Mouse (Mus musculus) forebrain, embryonic 12.5 days (tissue): ENCODE data around the gene Ephx3. TPM values are rescaled to one million over a fixed set of nuclear protein-coding genes. Genes with fewer than 3 reads are reported as not detected.

Experiments used
- ATAC-seq: fragments of 200-750 bp; cut with Nextera tagmentation; 2 replicates; pipeline ENCODE4 v1.8.0; 2017; ENCODE audit warnings: moderate TSS enrichment; ENCODE audit not compliant: low FRiP score
- H3K27ac ChIP-seq: fragments of 300-500 bp; sonication (generic); 2 replicates; pipeline ENCODE4 v1.5.1; 2016; ENCODE audit warnings: mild to moderate bottlenecking
- H3K27me3 ChIP-seq: fragments of 300-500 bp; sonication (generic); 2 replicates; pipeline ENCODE4 v1.6.1; 2016; ENCODE audit warnings: mild to moderate bottlenecking
- H3K36me3 ChIP-seq: fragments of 300-500 bp; sonication (generic); replicated peaks from 2 replicates; pipeline ENCODE4 v1.6.1; 2016; ENCODE audit warnings: mild to moderate bottlenecking
- H3K4me1 ChIP-seq: fragments of 300-500 bp; sonication (generic); 2 replicates; pipeline ENCODE4 v1.6.1; 2016
- H3K4me2 ChIP-seq: fragments of 300-500 bp; sonication (generic); 2 replicates; pipeline ENCODE4 v1.6.1; 2016; ENCODE audit warnings: mild to moderate bottlenecking, moderate library complexity
- H3K4me3 ChIP-seq: fragments of 300-500 bp; sonication (generic); replicated peaks from 2 replicates; pipeline ENCODE4 v1.5.1; 2016; ENCODE audit warnings: mild to moderate bottlenecking
- H3K9ac ChIP-seq: fragments of 300-500 bp; sonication (generic); 2 replicates; pipeline ENCODE4 v1.6.1; 2016; ENCODE audit warnings: mild to moderate bottlenecking
- H3K9me3 ChIP-seq: fragments of 300-500 bp; sonication (generic); 2 replicates; pipeline ENCODE4 v1.6.1; 2016
- WGBS: fragments of 180-500 bp; shearing (Covaris S2); methylation state at CpG from one replicate; pipeline ENCODE4 v1.1.7; 2016; 5-methylcytosine and 5-hydroxymethylcytosine counted together
- polyA plus RNA-seq: library from polyadenylated mRNA; unstranded; fragments of >200 nt; fragmentation: Nextera tagmentation; extraction: Ambion mirVana; gene quantifications from 2 replicates; pipeline ENCODE4 v1.2.1, GENCODE M21; 2016

Ephx3 gene
- polyA plus RNA-seq, 1 experiment from 2014 or later: not detected

DNA sequence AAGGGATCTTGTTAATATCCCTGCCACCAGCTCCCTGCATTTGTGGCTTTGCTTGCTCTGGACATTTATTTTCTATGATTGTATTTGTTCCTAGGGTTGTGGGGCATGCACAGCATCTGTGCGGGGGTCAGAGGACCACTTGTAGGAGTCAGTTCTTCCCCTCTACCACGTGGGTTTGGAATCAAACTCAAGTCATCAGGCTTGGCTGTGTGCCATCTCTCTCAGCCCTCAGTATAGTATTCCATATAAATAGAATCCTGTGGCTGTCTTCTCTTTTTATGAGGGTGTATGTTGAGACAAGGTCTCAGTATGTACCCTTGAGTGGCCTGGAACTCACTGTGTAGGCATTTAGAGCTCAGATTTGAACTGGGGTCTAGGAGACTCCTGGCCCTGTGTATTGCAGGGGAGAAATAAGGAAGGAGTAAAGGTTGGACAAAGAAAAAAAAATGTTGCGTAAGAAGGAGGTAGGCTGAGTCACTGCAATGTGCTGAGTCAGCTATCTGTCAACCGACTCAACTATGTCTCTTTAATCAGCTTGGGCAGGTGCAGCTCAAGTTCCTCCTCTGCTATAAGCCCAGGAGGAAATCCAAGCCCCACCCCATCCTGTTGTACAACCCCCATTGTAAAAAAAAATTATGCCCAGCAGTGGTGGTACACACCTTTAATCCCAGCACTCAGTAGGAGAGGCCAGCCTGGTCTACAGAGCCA, 19.7 kb downstream of the Ephx3 start:
- Histone ChIP-seq H3K4me1 (peaks cover 27% of the 10 kb centered on the region), H3K27me3 (no peaks in the 10 kb centered on the region), H3K4me3 (no peak overlapping the region), H3K27ac (no peak overlapping the region), H3K9me3 (no peaks in the 10 kb centered on the region), H3K36me3 (no peaks in the 10 kb centered on the region), H3K4me2 (no peak overlapping the region), H3K9ac (no peak overlapping the region)
- ATAC-seq: no peak
- 81% methylated on average over 4 of the region's 4 CpGs for WGBS

DNA sequence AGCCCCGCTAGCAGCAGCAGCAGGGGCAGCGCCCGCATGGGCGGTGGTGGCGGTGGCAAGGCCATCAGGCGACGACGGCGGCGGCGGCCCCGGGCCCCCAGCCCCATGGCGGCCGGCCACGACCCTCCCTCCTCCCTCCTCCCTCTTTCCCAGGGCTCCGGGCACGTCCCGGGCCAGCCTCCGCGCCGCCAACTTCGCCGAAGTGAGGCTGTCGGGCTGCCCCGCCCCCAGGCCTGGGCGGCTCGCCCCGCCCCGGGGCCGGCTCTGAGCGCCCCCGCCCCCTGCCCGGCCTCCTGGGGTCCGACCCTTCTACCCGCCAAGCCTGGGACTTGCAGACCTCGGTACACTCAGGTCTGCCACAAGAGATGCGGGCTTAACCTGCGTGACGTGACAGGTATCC, 22.7 kb downstream of the Ephx3 start, which contains the start of gene Notch3:
Gene Notch3, minus strand, starts transcription at position 166 of the 400 bp plus-strand sequence.
- Histone ChIP-seq H3K36me3 (no peaks in the 10 kb centered on the region), H3K4me2 (peak within 1 kb of the TSS; percentile 77), H3K27me3 (0 out of 2 replicates have a peak, but pooled peaks cover 4% of the 10 kb centered on the region), H3K27ac (peak within 1 kb of the TSS; percentile 93), H3K4me1 (peaks cover 57% of the 10 kb centered on the region), H3K4me3 (peak within 1 kb of the TSS; percentile 60), H3K9me3 (no peaks in the 10 kb centered on the region), H3K9ac (peak within 1 kb of the TSS; percentile 86)
- WGBS: under 1% methylated on average over 24 of the region's 39 CpGs
- ATAC-seq: peak; percentile 56

DNA sequence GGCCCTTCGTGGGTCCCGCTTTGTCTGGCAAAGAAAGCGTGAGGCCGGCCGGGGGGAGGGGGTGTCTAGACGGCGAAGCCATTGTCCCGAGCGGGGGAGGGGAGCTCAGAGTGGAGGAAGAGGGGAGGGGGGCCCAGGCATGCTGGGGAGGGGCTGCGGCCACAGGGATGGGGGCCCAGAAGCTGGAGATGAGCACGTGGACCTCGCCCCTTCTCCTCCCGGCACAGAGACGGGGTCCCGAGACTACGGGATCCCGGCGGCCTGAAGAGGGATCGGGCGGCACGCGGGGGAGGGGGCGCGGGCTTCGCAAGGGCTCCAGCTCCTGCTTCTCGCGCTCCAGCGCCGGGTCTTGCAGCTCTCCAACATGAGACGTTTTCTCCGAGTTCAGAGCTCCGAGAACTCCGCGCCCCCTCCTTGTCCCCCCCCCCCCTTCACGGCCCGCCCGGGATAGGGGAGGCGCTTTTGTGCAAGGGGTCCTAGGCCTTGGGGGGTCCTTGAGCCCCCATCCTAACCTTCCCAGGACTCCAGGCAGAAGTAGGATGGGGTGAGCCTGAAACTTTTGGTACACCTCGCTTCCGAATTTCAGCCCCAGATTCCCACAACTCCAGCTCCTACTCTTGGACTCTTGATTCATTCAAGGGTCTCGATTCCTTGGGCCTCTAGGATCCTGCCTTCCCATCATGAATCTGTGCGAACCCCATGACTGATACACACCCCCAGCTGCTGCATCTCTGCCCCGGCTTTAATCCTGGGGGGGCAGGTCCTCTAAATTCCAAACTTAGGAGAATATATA, 23.4 kb downstream of the Ephx3 start:
- peak; percentile 80 for ATAC-seq
- peaks cover 62% of the 10 kb centered on the region for H3K4me1 ChIP-seq
- no peaks in the 10 kb centered on the region for H3K36me3 ChIP-seq
- peak overlapping the region; percentile 60 for H3K4me3 ChIP-seq
- H3K27me3 ChIP-seq: 0 out of 2 replicates have a peak, but pooled peaks cover 4% of the 10 kb centered on the region
- H3K27ac ChIP-seq: peak overlapping the region; percentile 93
- under 1% methylated on average over 35 of the region's 43 CpGs for WGBS
- peak overlapping the region; percentile 77 for H3K4me2 ChIP-seq
- no peaks in the 10 kb centered on the region for H3K9me3 ChIP-seq
- peak overlapping the region; percentile 86 for H3K9ac ChIP-seq

DNA sequence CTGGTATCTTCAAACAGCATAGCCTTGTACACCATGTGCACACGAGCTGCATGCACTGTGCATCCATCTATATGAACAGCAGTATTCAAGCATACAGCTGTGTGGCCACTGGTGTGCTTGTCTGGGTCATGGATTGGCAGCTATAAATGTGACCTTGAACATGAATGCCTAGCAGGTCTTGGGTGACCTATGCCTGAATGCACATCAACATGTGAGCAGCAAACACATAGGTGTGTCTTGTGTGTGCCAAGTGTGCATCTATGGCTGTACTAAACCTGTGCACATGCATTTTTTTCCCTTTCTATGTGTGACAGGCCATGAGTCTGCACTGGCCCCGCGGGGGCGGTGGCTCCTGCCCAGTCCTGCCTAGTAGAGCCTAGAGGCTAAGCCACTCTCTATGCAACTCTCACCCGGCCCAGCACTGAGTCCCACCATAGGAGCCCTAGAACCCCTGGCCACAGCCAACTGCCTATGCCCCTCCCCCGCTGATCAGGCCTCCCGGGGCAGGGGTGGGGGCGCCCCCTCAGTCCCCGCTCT, 24.0 kb downstream of the Ephx3 start:
- H3K4me1 ChIP-seq: peaks cover 62% of the 10 kb centered on the region
- peak overlapping the region; percentile 86 for H3K9ac ChIP-seq
- 3% methylated on average over 8 of the region's 9 CpGs for WGBS

DNA sequence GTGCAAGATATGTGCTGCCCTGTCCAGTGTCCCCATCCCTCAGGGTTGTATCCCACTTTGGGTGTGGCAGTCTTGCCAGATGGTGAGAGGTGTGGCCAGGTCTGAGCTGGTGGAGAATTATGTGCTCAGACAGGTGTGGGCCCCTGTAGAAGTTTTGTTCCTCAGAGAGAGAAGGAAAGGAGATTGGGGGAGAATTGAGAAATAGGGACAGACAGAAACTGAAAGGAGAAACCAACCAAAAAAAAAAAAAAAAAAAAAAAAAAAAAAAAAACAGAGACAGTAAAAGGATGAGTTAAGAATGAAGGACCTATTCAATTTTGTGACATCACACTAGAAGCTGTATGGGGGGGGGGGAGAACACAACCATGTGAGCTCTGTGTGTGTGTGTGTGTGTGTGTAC, 24.6 kb downstream of the Ephx3 start:
- peak overlapping the region; percentile 92 for H3K4me2 ChIP-seq
- peaks cover 62% of the 10 kb centered on the region for H3K4me1 ChIP-seq
- ATAC-seq: no peak
- 0 out of 2 replicates have a peak, but pooled peaks cover 5% of the 10 kb centered on the region for H3K36me3 ChIP-seq
- no peak overlapping the region; the same call in 1 of the 2 replicates for H3K4me3 ChIP-seq
- no peak overlapping the region for H3K9ac ChIP-seq
- 0 out of 2 replicates have a peak, but pooled peaks cover 4% of the 10 kb centered on the region for H3K27me3 ChIP-seq
- H3K9me3 ChIP-seq: no peaks in the 10 kb centered on the region
- peak overlapping the region; percentile 93 for H3K27ac ChIP-seq

More for the DNA sequence above, 24.0 kb downstream of the Ephx3 start:
- peak overlapping the region; percentile 93 for H3K27ac ChIP-seq
- 0 out of 2 replicates have a peak, but pooled peaks cover 4% of the 10 kb centered on the region for H3K27me3 ChIP-seq
- ATAC-seq: peak; percentile 78
- H3K4me2 ChIP-seq: peak overlapping the region; percentile 77
- 0 out of 2 replicates have a peak, but pooled peaks cover 5% of the 10 kb centered on the region for H3K36me3 ChIP-seq
- peak overlapping the region; percentile 60 for H3K4me3 ChIP-seq
- no peaks in the 10 kb centered on the region for H3K9me3 ChIP-seq

DNA sequence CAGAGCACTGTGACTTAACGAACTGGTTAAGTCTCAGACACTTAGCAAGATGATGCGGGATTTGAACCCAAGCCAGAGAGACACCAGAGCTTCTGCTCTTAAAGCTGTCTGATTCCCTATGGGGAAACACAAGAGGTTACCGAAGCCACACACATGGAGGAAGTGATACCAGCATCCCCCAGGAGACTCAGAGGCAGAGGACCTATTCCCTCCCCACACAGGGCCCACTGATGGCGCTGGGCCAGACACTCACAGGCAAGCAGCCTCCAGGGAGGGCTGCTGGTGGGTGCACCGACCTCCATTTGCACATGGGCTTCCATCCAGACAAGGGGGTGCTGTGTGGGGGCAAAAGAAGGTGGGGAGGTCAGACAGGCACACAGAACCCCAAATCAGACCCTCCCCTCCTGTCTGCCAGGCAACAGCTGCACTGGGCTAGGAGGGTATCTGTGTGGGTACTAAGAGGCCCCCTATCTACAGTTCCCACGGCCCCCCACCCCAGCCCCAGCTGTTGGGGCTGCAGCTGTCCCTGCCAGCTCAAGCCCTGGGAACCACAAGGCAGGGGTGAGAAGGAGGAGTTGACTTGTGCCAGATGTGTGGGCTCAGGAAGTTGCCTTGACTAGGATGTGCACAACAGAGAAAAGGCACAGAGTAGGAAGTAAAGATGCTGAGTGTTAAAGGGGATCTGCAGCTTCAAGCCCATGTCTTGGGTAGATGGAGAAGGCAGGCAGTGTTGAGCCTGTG, 25.3 kb downstream of the Ephx3 start:
- no peak overlapping the region for H3K4me3 ChIP-seq
- no peak overlapping the region for H3K9ac ChIP-seq
- H3K27ac ChIP-seq: peak overlapping the region; percentile 20; the same call in 1 of the 2 replicates
- 0 out of 2 replicates have a peak, but pooled peaks cover 4% of the 10 kb centered on the region for H3K27me3 ChIP-seq
- peak overlapping the region; percentile 92 for H3K4me2 ChIP-seq
- peaks cover 62% of the 10 kb centered on the region for H3K4me1 ChIP-seq
- 0 out of 2 replicates have a peak, but pooled peaks cover 5% of the 10 kb centered on the region for H3K36me3 ChIP-seq
- H3K9me3 ChIP-seq: no peaks in the 10 kb centered on the region
- no peak for ATAC-seq
- whole genome bisulfite sequencing: 71% methylated on average over 6 of the region's 6 CpGs

DNA sequence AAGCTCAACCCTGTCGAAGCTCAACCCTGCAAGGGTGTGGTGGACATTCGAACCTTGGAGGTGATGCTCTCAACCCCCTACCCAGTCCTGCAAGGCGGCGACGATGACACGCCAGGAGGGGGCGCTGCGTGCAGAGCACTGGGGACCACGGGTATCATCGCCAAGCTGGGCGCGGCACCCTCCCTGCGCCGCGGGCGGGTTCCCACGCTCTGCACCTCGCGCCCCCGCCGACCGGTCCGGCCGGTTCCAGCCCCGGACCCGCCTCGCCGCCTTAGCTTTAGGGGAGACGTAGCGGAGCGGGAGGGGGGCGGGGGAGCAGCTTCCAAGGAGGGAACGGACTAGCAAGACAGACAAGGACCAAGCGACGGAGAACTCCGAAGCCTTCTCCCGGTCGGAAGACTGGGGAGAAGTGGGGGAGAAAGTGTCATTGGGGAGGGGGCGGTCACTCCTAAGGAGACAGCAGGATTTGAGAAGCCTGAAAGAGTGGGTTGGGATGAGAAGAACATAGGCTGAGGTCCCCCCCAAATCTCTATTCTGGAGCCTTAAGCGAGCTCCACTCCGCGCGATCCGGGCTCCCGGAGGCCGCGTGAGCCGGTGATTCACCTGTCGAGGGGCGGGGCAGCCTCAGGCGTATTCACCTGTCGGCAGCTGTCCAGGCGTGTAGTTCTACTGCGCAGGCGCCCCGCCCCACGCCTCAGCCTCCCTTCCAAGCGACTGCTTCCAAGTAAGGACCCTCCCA, 27.1 kb downstream of the Ephx3 start:
- 2% methylated on average over 58 of the region's 58 CpGs for WGBS
- 0 out of 2 replicates have a peak, but pooled peaks cover 4% of the 10 kb centered on the region for H3K27me3 ChIP-seq
- peaks cover 55% of the 10 kb centered on the region for H3K4me1 ChIP-seq
- H3K9me3 ChIP-seq: no peaks in the 10 kb centered on the region
- H3K36me3 ChIP-seq: peaks cover 21% of the 10 kb centered on the region
- peak overlapping the region; percentile 92 for H3K4me2 ChIP-seq
- H3K27ac ChIP-seq: no peak overlapping the region
- peak overlapping the region; percentile 56 for H3K4me3 ChIP-seq
- peak overlapping the region; percentile 71 for H3K9ac ChIP-seq
- ATAC-seq: no peak

DNA sequence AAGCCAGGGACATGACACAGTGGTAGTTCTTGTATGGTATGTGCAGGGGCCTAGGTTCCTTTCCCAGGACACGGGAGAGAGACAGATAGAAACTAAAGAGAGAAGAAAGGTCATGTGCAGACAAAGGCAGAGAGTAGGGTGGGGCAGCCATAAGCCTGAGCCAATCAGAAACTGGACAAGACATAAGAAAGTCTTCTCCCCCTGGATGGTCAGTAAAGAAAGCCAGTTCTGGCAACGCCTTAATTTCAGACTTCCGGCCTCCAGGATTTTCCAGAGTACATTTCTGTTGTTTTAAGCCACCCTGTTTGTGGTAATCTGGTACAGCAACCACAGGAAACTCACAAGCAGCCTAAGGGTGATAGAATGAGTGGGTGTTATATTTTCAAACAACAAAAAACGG, 28.5 kb downstream of the Ephx3 start:
- 80% methylated on average over 4 of the region's 4 CpGs for WGBS
- ATAC-seq: no peak

DNA sequence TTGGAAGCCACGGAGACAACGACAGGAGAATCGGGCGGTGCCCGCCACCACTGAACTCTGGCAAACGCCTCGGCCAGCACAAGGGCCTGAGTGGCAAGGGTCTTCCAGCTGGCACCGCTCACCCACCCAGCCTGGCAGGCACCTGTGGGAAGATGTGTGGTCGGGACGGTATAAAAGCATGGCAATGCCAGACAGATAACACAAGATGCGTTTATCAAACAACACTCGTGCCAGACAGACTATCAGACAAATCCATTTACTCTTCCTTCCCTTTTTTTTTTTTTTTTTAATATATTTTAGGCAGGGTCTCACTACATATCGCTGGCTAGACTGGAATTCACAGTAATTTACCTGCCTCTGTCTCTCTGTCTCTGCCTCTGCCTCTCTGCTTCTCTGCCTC, 30.5 kb downstream of the Ephx3 start:
- no peak overlapping the region for H3K4me3 ChIP-seq
- H3K9ac ChIP-seq: no peak overlapping the region
- peaks cover 27% of the 10 kb centered on the region for H3K4me1 ChIP-seq
- 92% methylated on average over 13 of the region's 13 CpGs for WGBS
- 0 out of 2 replicates have a peak, but pooled peaks cover under 1% of the 10 kb centered on the region for H3K27me3 ChIP-seq
- no peak for ATAC-seq
- H3K4me2 ChIP-seq: no peak overlapping the region
- H3K27ac ChIP-seq: no peak overlapping the region
- peaks cover 47% of the 10 kb centered on the region for H3K36me3 ChIP-seq
- no peaks in the 10 kb centered on the region for H3K9me3 ChIP-seq

More for the DNA sequence above, 28.5 kb downstream of the Ephx3 start:
- Histone ChIP-seq H3K36me3 (peaks cover 27% of the 10 kb centered on the region), H3K4me1 (peaks cover 45% of the 10 kb centered on the region), H3K27ac (no peak overlapping the region), H3K9ac (no peak overlapping the region), H3K4me3 (no peak overlapping the region), H3K9me3 (no peaks in the 10 kb centered on the region), H3K27me3 (0 out of 2 replicates have a peak, but pooled peaks cover 4% of the 10 kb centered on the region), H3K4me2 (no peak overlapping the region)

DNA sequence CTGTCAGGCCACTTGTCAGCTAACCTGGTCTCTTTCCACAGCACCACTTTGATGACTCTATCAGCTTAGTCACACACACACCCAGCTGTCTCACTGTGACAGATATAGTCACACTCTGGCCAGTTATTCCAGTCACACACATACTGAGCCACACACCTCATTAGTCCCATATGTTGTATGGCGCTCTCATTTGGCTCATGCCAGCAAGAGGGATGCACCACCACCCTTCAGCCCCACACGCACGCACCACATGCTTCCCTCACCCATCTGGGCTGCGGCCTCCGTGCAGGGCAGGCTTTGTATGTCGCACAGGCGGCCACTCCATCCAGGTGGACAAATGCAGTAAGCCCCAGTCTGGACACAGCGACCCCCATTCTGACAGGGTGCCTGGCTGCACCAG, 42.6 kb downstream of the Ephx3 start:
- Histone ChIP-seq H3K4me2 (no peak overlapping the region), H3K4me1 (peaks cover 4% of the 10 kb centered on the region; the same call in 1 of the 2 replicates), H3K27ac (no peak overlapping the region), H3K27me3 (no peaks in the 10 kb centered on the region), H3K9me3 (no peaks in the 10 kb centered on the region), H3K9ac (no peak overlapping the region), H3K4me3 (no peak overlapping the region), H3K36me3 (peaks cover 88% of the 10 kb centered on the region)
- WGBS: 88% methylated on average over 8 of the region's 8 CpGs
- ATAC-seq: peak; percentile 33; the same call in 1 of the 2 replicates
